ENCODE assay signal across 8 mouse cellular contexts in the genomic region with DNA sequence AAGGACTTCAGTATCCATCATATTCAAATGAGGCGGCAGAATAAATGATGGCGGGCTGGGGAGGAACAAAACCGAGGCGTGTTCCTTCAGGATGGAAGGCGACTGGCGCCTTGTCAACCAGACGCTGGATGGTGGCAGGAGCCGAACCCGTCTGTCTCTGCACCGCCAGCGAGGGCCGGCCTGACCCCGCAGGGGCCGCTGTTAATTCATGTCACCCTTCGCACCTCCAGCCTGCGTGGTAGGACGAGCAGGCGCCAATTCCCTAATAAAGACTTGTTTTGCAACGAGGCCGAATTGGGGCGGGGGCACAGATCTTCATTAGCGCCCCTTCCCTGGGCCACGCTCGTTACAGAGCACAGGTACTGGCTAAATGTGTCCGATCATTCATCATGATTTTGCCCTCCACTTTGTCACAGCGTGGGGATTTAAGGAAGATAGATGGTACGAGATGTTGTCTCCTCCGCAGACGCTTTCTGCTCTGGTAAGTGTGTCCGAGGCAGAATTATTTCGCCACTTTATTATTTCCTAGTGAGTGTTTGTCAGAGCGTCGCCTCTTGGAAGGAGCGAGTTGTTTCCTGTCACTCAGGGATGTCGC.
DNase-seq lines count a peak whose midpoint lies in the region; ATAC-seq lines count a peak whose summit lies in the region.

No protein-coding gene starts in this region.

- no peak overlapping the region for H3K9ac ChIP-seq in liver, embryonic 11.5 days (ENCODE audit: low read depth, low read length)
- no peak overlapping the region for H3K9ac ChIP-seq in forebrain, embryonic 12.5 days
- 0 out of 2 replicates have a peak overlapping the region, but pooled peaks have one; percentile 23 for H3K9ac ChIP-seq in neural tube, embryonic 15.5 days (replicated peaks)

- H3K27me3 ChIP-seq in liver, embryonic 11.5 days (replicated peaks; ENCODE audit: control insufficient read depth, insufficient read depth, low read length), result peaks cover 32% of the 10 kb centered on the region
- peaks cover 38% of the 10 kb centered on the region for H3K27me3 ChIP-seq in forebrain, embryonic 12.5 days
- peaks cover 63% of the 10 kb centered on the region for H3K27me3 ChIP-seq in limb, embryonic 10.5 days (ENCODE audit: low read depth, poor library complexity, severe bottlenecking)
- no peaks in the 10 kb centered on the region for H3K27me3 ChIP-seq in neural tube, embryonic 15.5 days (replicated peaks)

- H3K9me3 ChIP-seq in liver, embryonic 11.5 days (ENCODE audit: control insufficient read depth, low read length), result no peaks in the 10 kb centered on the region
- H3K9me3 ChIP-seq in forebrain, embryonic 12.5 days, result no peaks in the 10 kb centered on the region
- no peaks in the 10 kb centered on the region for H3K9me3 ChIP-seq in limb, embryonic 10.5 days (replicated peaks)
- H3K9me3 ChIP-seq in neural tube, embryonic 15.5 days (replicated peaks), result no peaks in the 10 kb centered on the region

- H3K4me1 ChIP-seq in liver, embryonic 11.5 days (replicated peaks; ENCODE audit: control insufficient read depth, insufficient read depth, low read length), result no peaks in the 10 kb centered on the region
- peaks cover 38% of the 10 kb centered on the region for H3K4me1 ChIP-seq in forebrain, embryonic 12.5 days
- peaks cover 16% of the 10 kb centered on the region for H3K4me1 ChIP-seq in limb, embryonic 10.5 days
- peaks cover 25% of the 10 kb centered on the region for H3K4me1 ChIP-seq in neural tube, embryonic 15.5 days

- no peak overlapping the region for H3K27ac ChIP-seq in liver, embryonic 11.5 days (ENCODE audit: low read depth, low read length)
- peak overlapping the region; percentile 71 for H3K27ac ChIP-seq in forebrain, embryonic 12.5 days
- H3K27ac ChIP-seq in limb, embryonic 10.5 days, result no peak overlapping the region
- H3K27ac ChIP-seq in neural tube, embryonic 15.5 days (replicated peaks), result peak overlapping the region; percentile 62

- no peak for ATAC-seq in liver, embryonic 11.5 days (replicated peaks; ENCODE audit: low FRiP score)
- ATAC-seq in forebrain, embryonic 12.5 days (ENCODE audit: low FRiP score), result no peak; the same call in 1 of the 2 replicates
- peak; percentile 30 for ATAC-seq in neural tube, embryonic 15.5 days (ENCODE audit: low FRiP score)

- DNase-seq in liver, embryonic 11.5 days (ENCODE audit: low spot score), result no peak
- DNase-seq in liver, result no peak
- peak; percentile 59 for DNase-seq in limb, embryonic 10.5 days (ENCODE audit: low spot score)
- no peak for DNase-seq in spleen, postnatal 14 days (ENCODE audit: low spot score in 2 of 2)
- no peak for DNase-seq in T-cell, adult 2 months (ENCODE audit: low spot score)
- no peak for DNase-seq in gastrocnemius, adult 8-10 months (ENCODE audit: low spot score in 2 of 2)

- peak overlapping the region; percentile 23; the same call in 1 of the 2 replicates for H3K4me2 ChIP-seq in liver, embryonic 11.5 days
- peak overlapping the region; percentile 30 for H3K4me2 ChIP-seq in forebrain, embryonic 12.5 days
- peak overlapping the region; percentile 45 for H3K4me2 ChIP-seq in neural tube, embryonic 15.5 days

- H3K4me3 ChIP-seq in liver, embryonic 11.5 days (ENCODE audit: low read depth, low read length), result no peak overlapping the region
- H3K4me3 ChIP-seq in forebrain, embryonic 12.5 days (replicated peaks), result no peak overlapping the region
- peak overlapping the region; percentile 35 for H3K4me3 ChIP-seq in limb, embryonic 10.5 days
- H3K4me3 ChIP-seq in neural tube, embryonic 15.5 days (replicated peaks), result peak overlapping the region; percentile 11

- no peaks in the 10 kb centered on the region for H3K36me3 ChIP-seq in liver, embryonic 11.5 days (ENCODE audit: control insufficient read depth, insufficient read depth, low read length)
- H3K36me3 ChIP-seq in forebrain, embryonic 12.5 days (replicated peaks), result no peaks in the 10 kb centered on the region
- no peaks in the 10 kb centered on the region for H3K36me3 ChIP-seq in limb, embryonic 10.5 days
- no peaks in the 10 kb centered on the region for H3K36me3 ChIP-seq in neural tube, embryonic 15.5 days

- 29% methylated on average over 35 of the region's 35 CpGs for WGBS in liver, embryonic 11.5 days
- WGBS in forebrain, embryonic 12.5 days, result 33% methylated on average over 35 of the region's 35 CpGs
- 17% methylated on average over 35 of the region's 35 CpGs for WGBS in limb, embryonic 10.5 days
- WGBS in neural tube, embryonic 15.5 days, result 17% methylated on average over 35 of the region's 35 CpGs

Comparison
In these comparisons a context has a peak if more than half of its experiments do, and no peak if none do; other contexts are left out.
1. H3K27ac ChIP-seq: peak in forebrain, embryonic 12.5 days (single experiment) and neural tube, embryonic 15.5 days (single experiment); none in liver, embryonic 11.5 days (single experiment) and limb, embryonic 10.5 days (single experiment).
2. H3K4me3 ChIP-seq: peak in limb, embryonic 10.5 days (single experiment) and neural tube, embryonic 15.5 days (single experiment); none in liver, embryonic 11.5 days (single experiment) and forebrain, embryonic 12.5 days (single experiment).
3. Peak in every context shown above with its lines, with median percentiles within 50 percentile points of each other: H3K4me2 ChIP-seq.